Mouse (Mus musculus) hindbrain, embryonic 12.5 days (tissue): Measurements from ENCODE around the gene Smg7. TPM values are rescaled to one million over a fixed set of nuclear protein-coding genes. Genes with fewer than 3 reads are reported as not detected.

ENCODE experiments used
- ATAC-seq: fragments of 200-750 bp; cut with Nextera tagmentation; 2 replicates; pipeline ENCODE4 v1.8.0; 2017; ENCODE audit warnings: moderate TSS enrichment; ENCODE audit not compliant: low FRiP score
- H3K27ac ChIP-seq: fragments of 300-500 bp; sonication (generic); 2 replicates; pipeline ENCODE4 v1.5.1; 2016; ENCODE audit warnings: mild to moderate bottlenecking
- H3K27me3 ChIP-seq: fragments of 300-500 bp; sonication (generic); 2 replicates; pipeline ENCODE4 v1.6.1; 2016; ENCODE audit warnings: mild to moderate bottlenecking
- H3K36me3 ChIP-seq: fragments of 300-500 bp; sonication (generic); 2 replicates; pipeline ENCODE4 v1.6.1; 2016; ENCODE audit warnings: mild to moderate bottlenecking
- H3K4me1 ChIP-seq: fragments of 300-500 bp; sonication (generic); 2 replicates; pipeline ENCODE4 v1.6.1; 2016
- H3K4me2 ChIP-seq: fragments of 300-500 bp; sonication (generic); replicated peaks from 2 replicates; pipeline ENCODE4 v1.6.1; 2016; ENCODE audit warnings: mild to moderate bottlenecking
- H3K4me3 ChIP-seq: fragments of 300-500 bp; sonication (generic); 2 replicates; pipeline ENCODE4 v1.5.1; 2016; ENCODE audit warnings: mild to moderate bottlenecking
- H3K9ac ChIP-seq: fragments of 300-500 bp; sonication (generic); 2 replicates; pipeline ENCODE4 v1.6.1; 2016; ENCODE audit warnings: mild to moderate bottlenecking, moderate library complexity
- H3K9me3 ChIP-seq: fragments of 300-500 bp; sonication (generic); replicated peaks from 2 replicates; pipeline ENCODE4 v1.6.1; 2016; ENCODE audit warnings: mild to moderate bottlenecking
- WGBS: fragments of 180-500 bp; shearing (Covaris S2); methylation state at CpG from one replicate; pipeline ENCODE4 v1.1.7; 2016; 5-methylcytosine and 5-hydroxymethylcytosine counted together
- polyA plus RNA-seq: library from polyadenylated mRNA; unstranded; fragments of >200 nt; fragmentation: Nextera tagmentation; extraction: Ambion mirVana; gene quantifications from 2 replicates; pipeline ENCODE4 v1.2.1, GENCODE M21; 2016

The Smg7 gene
- polyA plus RNA-seq, 1 experiment from 2014 or later = 40.8 TPM

DNA sequence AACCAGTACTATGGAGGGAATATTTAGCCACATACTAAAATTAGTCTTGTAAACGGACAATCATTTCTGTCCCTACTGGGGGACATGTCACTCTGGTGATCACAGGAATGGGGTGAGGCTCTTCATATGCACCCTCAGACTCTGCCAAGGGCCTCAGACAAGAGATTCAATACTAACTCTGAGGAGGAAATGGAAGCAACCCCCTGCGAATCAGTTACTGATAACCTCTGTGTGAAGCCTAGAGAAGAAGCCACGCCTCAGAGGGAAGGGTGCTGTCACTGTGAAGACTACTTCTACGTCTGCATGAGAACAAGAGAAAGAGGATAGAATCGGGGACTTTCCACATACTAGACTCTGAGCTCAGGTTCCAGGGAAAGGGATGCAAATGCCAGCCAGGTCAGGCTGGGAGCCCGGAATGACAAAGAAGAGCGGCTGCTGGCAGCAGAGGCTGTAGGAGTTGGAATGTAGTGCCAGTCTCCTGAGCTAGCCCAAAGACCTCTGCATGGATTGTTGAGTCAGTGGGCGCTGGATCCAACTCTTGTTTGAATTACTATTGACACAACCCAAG, 106.7 kb downstream of the Smg7 start:
- Histone ChIP-seq H3K4me1 (peaks cover 23% of the 10 kb centered on the region), H3K27ac (no peak overlapping the region), H3K4me3 (no peak overlapping the region), H3K9me3 (no peaks in the 10 kb centered on the region), H3K4me2 (no peak overlapping the region), H3K36me3 (no peaks in the 10 kb centered on the region), H3K27me3 (no peaks in the 10 kb centered on the region), H3K9ac (no peak overlapping the region)
- 67% methylated on average over 8 of the region's 8 CpGs for WGBS
- ATAC-seq = no peak

DNA sequence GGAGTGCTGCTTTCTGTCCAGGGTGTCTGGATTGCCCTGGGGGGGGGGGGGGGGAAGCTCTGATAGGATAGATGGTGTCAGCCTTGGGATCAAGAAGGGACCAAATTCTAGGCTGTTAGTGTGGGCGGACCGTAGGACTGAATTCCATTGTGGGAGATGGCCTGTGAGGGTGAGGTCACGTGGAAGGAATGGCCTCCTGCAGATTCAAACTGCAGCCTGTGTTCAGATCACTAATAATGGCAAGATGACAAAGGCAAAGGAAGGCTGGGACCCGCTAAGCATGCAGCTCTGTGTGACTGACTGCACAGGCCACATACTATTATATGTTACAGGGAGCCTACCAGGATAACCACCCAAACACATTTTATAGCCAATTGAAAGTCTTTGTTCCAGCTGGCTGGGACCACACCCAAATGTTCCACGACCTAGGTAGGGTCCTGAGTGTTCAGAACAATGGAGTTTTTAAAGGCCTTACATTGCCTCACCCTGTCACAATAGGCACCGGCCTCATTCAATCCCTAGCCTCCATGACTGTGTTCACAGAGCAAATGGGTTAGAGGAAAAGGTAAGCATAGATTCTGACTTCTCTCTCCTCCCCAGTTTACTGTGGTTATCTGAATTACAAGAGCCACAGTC, 108.8 kb downstream of the Smg7 start:
- H3K27me3 ChIP-seq = no peaks in the 10 kb centered on the region
- 0 out of 2 replicates have a peak, but pooled peaks have one; percentile 30 for ATAC-seq
- peaks cover 19% of the 10 kb centered on the region for H3K4me1 ChIP-seq
- peak overlapping the region; percentile 55; the same call in 1 of the 2 replicates for H3K27ac ChIP-seq
- H3K36me3 ChIP-seq = no peaks in the 10 kb centered on the region
- no peaks in the 10 kb centered on the region for H3K9me3 ChIP-seq
- H3K4me3 ChIP-seq = no peak overlapping the region
- WGBS = 19% methylated on average over 6 of the region's 6 CpGs
- no peak overlapping the region for H3K4me2 ChIP-seq
- no peak overlapping the region for H3K9ac ChIP-seq

DNA sequence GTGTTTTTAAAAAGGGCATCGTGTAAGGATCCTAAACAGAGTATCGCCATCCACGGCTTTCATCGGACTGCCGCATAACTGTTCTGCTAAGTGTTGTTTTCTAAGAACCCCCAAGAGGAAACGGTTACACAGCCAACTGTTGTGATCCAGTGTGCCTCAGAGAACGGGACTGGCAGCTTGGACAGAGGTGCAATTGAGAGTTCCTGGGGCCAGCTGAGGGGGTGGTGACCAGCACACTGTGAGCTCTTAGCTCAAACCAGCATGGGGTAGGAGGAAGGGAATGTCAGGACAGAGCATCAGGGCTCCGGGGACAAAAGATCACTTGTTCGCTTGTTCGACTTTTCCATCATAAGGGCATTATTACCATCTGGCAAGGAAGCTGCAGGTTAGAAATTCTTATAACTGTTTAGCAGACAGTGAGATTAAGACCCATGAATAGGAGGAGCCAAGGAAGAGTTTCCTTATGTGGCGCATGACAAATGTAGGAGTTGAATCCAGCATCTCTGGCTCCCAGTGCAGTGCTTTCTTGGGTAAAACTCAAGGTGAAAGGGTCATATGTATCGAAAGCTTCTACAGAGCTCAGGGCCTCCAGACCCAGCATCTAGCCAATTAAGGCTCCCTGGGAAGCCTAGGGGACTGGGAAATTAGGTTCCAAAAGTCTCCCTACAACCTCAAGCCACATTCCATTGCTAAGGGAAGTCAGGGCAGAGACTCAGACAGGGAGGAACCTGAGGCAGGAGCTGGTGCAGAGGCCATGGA, 109.5 kb downstream of the Smg7 start:
- Histone ChIP-seq H3K9ac (no peak overlapping the region), H3K9me3 (no peaks in the 10 kb centered on the region), H3K4me1 (peaks cover 19% of the 10 kb centered on the region), H3K36me3 (no peaks in the 10 kb centered on the region), H3K4me3 (no peak overlapping the region), H3K4me2 (0 out of 2 replicates have a peak overlapping the region, but pooled peaks have one; percentile 1), H3K27ac (peak overlapping the region; percentile 55; the same call in 1 of the 2 replicates), H3K27me3 (no peaks in the 10 kb centered on the region)
- ATAC-seq = 0 out of 2 replicates have a peak, but pooled peaks have one; percentile 53
- 7% methylated on average over 12 of the region's 12 CpGs for WGBS

DNA sequence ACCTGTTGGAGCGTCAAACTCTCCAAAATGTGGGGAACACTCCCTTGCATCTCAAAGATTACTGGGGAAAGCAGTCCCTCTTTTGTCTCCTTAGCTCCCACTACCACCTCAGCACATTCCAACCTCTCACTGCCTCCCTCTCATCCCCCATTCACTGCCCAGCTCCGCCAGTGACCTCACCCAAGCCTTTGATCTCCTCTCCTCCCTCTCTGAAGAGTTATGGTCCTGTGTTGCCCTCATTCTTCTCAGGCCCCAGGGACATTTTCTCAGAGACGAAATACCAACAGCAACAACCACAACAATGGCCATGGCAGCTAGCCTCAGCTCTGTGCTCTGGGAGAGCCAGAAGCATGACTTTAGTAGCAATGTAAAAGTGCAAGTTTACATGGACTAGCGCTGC, 111.2 kb downstream of the Smg7 start:
- no peaks in the 10 kb centered on the region for H3K27me3 ChIP-seq
- no peak overlapping the region for H3K4me3 ChIP-seq
- H3K9ac ChIP-seq = no peak overlapping the region
- no peak overlapping the region for H3K27ac ChIP-seq
- ATAC-seq = no peak
- H3K36me3 ChIP-seq = no peaks in the 10 kb centered on the region
- WGBS = 23% methylated on average over 4 of the region's 4 CpGs
- peaks cover 19% of the 10 kb centered on the region for H3K4me1 ChIP-seq
- H3K4me2 ChIP-seq = no peak overlapping the region
- H3K9me3 ChIP-seq = no peaks in the 10 kb centered on the region

DNA sequence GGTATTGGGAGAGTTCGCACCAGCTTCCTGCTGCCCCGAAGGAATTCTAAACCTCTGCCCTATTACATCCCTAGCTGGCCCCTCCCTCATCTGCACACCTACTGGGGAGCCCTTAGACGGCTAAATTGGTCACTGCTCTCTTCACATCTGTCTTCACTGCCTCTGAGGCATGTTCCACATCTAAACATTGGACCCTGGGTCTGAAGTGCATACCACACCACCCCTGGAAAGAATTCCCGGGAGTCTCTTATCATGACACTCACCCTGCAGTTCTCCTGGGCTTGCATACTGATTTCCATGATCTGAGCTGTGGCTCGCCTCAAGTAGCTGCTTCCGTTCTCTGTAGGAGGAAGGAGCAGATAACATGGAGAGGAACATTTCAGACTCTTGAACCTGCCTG, 111.6 kb downstream of the Smg7 start:
- Histone ChIP-seq H3K4me1 (peaks cover 16% of the 10 kb centered on the region), H3K4me2 (no peak overlapping the region), H3K36me3 (no peaks in the 10 kb centered on the region), H3K9me3 (no peaks in the 10 kb centered on the region), H3K9ac (no peak overlapping the region), H3K4me3 (no peak overlapping the region), H3K27me3 (no peaks in the 10 kb centered on the region), H3K27ac (no peak overlapping the region)
- 25% methylated on average over 6 of the region's 6 CpGs for WGBS
- no peak for ATAC-seq

DNA sequence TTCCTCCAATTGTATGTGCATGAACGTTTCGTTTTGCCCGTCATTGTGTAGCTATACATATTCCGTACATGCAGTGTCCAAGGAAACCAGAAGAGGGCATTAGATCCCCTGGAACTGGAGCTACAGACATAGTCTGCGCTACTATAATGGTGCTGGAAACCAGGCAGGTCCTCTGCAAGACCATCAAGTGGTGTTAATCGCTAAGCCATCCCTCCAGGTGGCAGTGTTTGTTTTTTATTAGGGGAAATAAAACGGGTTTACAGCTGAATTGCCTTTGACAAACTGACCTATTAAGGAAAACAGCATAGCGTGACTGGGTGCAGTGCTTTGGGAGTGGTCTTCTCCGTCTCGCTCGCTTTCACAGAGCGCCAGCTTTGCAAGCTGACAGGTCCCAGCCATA, 112.2 kb downstream of the Smg7 start:
- peak; percentile 51; the same call in 1 of the 2 replicates for ATAC-seq
- no peak overlapping the region for H3K4me2 ChIP-seq
- 26% methylated on average over 12 of the region's 12 CpGs for WGBS

DNA sequence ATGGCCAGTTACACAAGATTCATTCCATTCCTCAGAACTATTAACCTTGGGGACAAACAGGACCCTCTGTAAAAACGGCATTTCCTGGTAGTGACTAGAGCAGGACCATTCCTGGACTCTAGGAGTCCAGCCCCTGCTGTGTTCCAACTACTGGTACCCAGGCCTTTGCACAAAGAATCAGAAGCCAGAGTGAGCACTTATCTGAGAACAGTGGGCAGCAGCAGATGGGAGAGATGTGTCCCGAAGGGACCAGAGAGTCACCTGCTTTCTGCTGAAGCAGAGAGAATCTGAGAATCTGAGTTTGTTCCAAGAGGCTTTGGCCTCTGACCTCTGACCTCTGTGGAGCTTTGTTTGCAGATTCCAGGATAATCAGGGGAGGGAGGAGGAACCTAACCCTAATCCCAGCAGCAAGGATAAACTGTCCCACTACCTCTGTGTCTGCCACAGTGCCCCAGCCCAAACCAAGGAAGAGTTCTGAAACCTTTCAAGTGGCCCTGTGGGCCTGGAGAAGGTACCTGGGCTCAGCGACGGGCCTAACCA, 114.3 kb downstream of the Smg7 start:
- Histone ChIP-seq H3K4me1 (peaks cover 8% of the 10 kb centered on the region), H3K9me3 (no peaks in the 10 kb centered on the region), H3K4me2 (no peak overlapping the region), H3K9ac (no peak overlapping the region), H3K27me3 (no peaks in the 10 kb centered on the region), H3K27ac (no peak overlapping the region), H3K36me3 (no peaks in the 10 kb centered on the region), H3K4me3 (no peak overlapping the region)
- 41% methylated on average over 4 of the region's 4 CpGs for WGBS
- ATAC-seq = no peak

More for the DNA sequence above, 112.2 kb downstream of the Smg7 start:
- Histone ChIP-seq H3K9me3 (no peaks in the 10 kb centered on the region), H3K4me1 (peaks cover 16% of the 10 kb centered on the region), H3K27me3 (no peaks in the 10 kb centered on the region), H3K36me3 (no peaks in the 10 kb centered on the region), H3K4me3 (no peak overlapping the region), H3K27ac (no peak overlapping the region), H3K9ac (no peak overlapping the region)

Other genes starting within 250 kb of the Smg7 start
- gene Apobec4, start 152.1 kb downstream of the Smg7 start, polyA plus RNA-seq = not detected in 2 replicates
- gene Rgl1, start 136.3 kb downstream of the Smg7 start, polyA plus RNA-seq = 23.9 and 24.7 TPM in 2 replicates
- 310 and 335 TPM in 2 replicates for gene Arpc5, start 136.1 kb downstream of the Smg7 start, polyA plus RNA-seq
- 2.3 and 2.9 TPM in 2 replicates for gene Ncf2, start 102.5 kb downstream of the Smg7 start, polyA plus RNA-seq
- 37.7 and 39.7 TPM in 2 replicates for gene Nmnat2, start 52.3 kb upstream of the Smg7 start, polyA plus RNA-seq